Mouse (Mus musculus): ENCODE results near the gene Il1rapl1.

Il1rapl1 gene

DNA sequence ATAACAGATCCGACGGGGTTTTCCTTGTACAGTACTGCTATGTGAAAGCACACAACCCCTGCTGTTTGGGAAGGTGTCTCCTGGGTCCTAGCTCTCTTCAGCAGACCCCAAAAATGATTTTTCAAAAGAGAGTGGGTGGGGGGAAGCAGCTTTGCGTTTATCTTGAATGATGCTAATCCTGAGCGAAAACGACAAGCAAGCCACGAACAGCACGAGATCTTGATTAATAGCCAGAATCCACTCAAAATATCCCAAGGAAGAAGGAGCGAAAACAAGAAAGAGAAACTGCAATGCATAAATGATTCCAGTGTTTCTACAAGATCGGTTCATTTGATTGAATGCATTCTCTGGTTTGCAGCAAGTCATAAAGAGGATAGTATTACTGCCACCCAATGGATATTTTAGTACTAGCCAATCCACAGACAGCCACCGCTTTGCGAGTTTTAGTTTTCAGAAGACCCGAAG, at the start of gene Il1rapl1:
TSS of gene Il1rapl1 (minus strand) at position 37 of the 465 bp plus-strand sequence.
- peak; percentile 46 to 57 for DNase-seq

DNA sequence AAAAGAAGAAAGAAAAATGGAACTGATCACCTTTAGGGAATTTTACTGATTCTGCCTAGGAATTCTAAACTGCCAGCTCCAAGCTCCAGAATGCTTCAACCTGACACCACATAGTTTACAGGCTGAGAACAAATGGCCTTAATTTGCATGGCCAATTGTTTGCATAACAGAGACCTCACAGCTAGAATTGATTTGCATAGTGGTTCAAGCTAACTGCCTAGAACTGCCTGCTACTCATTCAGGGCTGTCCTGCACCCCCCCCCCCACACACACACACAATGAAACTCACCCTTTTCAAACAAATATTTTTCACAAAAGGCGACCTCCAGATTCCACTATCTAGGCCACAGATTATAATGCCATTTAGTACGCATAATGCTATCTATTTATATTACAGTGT, 42.6 kb upstream of the Il1rapl1 start:
- no peak for DNase-seq

DNA sequence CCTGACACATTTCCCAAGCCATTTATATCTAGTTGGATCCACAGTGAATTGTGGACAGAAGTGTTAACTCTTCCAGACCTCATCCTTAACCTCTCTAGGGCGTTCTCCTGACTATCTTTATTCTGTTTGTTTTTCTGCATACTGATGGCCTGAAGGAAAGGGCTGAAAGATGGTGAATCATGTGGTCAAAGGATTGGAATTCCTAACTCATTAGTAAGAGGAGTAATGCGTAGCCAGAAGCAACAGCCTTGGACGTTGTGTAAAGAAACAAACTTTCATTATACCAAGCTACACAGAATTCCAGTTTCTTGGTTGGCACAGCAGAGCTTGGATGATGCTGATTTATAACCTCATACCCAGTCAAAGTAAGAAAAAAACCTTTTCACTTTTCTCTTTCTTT, 10.2 kb upstream of the Il1rapl1 start:
- no peak for DNase-seq

DNA sequence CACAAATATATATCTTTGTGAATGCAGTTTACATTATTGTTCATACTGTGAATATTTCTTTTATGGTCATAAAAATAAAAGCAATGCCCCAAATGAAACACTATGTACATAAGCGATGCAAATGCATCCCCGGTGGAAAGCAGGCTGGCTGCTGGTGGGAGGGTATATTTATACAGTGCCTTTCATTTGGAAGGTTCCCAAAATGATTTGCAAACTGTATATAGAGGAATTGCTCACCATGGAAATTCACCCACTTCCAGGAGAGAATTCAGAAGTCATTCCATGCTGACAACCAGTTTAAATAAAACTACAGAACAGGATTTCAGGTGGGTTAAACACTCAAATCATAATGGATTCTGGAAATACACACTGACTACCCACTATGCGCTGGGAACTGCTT, 4.6 kb upstream of the Il1rapl1 start:
- no peak for DNase-seq

DNA sequence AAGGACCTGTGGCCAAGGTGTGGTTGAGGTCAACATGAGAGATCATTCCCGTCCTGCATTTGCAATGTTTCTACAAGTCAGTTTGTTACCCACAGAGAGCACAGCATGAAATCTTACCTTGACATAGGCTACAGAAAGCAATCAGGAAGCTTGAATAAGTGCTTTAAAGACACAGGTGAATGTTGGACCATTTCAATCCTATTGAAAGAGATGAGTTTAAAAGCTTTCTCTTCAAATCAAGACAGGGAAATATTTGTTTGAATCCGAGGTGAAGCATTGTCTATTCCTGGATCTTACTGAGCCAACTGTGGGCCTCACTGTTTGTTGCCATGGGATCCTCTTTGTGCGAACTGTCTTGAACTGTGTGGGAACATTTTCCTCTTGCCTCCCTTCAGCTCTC, 2.4 kb upstream of the Il1rapl1 start:
- no peak for DNase-seq

DNA sequence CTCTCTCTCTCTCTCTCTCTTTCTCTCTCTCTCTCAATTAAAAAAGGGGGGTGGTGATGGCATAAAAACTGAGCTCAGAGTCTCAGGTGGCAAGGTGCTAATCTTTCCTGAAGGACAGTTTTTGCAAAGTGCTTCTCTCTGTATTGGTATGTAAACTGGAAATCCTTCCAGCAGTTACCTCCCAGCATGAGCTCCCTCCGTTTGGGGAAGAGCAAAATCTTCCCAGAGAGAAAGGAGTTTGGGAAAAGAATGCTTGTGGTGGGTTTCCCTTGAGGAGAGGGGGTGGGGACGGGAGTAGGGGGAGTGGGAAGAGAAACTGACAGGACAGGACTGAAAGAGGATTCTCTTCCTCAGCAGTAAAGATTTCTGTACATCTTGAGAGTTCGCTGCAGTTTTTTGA, 881 bp upstream of the Il1rapl1 start:
- DNase-seq: no peak

DNA sequence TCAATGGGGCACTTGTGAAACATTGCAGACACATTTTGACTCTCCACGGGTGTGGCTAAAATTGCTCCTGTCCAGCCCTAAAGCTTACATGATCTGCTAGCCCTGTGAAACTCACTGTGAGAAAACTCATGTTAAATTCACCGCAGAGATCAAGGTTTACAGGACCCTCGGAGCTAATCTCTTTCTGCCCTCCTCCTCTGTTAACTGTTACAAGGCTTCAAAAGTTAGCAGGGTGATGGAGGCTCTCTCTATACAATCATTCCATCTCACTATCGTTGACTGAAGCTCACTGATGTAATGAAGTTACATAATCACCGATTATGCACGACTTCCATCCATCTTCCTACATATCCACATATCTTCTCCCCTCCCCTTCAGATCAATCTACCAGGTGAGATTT, 1.9 kb downstream of the Il1rapl1 start:
- peak; percentile 27 to 46 for DNase-seq

DNA sequence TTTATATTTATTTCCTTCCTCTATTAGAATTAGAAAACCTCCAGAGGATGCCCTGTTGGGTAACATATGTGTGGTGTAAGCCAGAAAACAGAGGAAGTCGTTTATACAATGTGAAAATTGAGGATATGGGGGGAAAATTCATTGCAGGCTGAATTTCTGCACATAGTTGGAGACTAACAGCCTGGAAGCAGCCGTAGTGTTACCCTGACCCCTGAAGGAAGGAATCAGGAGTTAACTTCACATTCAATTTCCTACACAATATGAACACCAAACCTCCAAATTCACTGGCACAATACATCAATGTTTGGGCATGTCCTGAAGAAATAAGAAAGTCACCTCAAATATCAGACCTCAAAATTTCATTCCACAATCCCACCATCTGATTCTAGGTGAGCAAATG, 3.2 kb downstream of the Il1rapl1 start:
- DNase-seq: peak in 1 of 2 experiments; percentile 21

DNA sequence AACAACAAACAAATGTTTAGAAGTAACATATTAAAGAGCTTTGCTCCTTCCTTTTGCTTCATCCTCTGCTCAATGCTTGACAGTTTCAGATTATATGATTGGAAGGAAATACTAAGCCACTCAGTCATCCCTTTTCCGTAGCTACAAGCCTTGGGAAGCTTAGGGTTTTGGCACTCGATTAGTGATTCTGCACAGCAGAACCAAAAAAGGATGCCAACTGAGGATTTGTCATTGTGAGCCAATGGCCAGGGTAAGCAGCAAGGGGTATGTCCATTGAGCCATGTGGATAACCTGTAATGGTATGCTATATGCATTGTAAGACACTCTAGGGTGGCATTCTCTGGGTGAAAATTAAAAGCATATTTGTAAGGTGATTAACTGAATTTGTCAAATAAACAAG, 5.7 kb downstream of the Il1rapl1 start:
- peak; percentile 33 to 61 for DNase-seq

DNA sequence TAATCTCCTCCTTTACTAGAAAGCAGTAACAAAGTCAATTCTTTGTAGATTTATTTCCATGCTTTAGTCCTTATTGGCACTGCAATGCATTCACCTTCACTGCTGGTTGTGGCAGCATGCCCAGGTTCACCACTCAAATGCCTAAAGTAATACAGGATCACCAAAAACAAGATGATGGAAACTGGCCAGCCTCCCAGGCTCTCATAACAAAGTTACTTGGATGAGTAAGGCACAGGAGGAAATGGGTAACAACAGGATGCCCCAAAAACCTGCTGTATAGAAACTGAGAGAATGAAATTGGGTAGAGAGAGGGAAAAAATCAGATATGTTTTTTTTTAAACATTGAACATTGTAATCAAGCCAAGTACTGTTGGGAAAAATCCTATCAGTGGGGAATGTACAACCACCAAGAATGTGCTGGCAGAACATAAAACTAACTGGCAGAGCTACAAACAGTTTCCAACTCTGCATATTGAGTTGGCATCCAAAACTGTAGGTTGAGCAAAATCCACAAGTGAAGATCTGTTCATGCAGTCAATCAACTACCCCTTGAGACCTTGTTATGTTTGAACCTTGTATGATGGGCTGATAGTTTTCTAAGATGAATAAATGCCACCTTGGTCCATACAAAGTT, 21.4 kb downstream of the Il1rapl1 start:
- DNase-seq: peak; percentile 75 to 79

DNA sequence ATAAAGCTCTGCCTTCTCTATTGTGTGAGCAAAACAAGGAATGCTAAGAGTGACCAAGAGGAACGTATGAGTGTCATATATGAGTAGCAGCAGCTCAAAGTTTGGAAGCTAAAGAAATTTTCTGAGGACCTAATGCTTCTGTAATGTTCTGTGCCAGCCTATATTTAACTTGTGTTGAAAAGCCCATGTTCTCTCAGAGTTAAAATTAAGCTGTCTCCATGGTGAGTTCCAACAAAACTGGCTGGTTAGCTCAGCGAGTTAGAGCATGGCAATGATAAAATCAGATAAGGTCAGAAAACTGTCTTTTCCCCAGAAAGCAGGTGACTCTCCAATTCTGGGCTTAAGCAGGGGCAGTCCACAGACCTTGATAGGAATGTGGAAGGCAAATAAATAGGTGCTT, 25.6 kb downstream of the Il1rapl1 start:
- DNase-seq: no peak

DNA sequence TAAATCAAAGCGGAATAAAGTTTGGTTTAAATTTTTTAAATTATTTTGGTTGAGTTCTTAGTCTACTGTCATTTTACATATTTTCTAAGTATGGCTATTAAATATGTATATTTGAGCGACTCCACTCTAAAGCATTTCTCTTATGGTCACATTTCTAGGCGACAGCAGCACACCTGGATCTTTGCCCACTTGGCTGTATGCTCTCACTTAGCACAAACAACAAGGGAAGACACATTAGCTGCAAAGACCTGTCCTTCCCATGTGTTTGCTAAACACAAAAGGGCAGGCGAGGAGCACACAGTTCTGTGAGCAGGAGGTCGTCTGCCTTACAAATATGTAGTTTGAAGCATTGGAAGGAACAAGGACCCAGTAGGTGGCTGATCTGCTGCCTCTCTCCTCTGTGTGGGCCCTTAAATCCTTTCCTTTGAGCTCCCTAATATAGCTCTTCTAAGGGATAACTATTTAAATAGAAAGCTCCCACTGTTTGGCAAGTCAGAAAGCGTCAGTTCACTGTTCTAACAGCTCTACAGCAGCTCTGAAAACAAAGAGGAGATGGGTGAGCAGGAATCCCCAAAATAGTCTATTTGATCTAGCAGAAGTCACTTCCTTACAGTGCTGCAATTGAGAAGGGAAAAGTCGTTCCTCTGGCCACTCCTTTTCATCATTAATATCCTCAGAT, 42.6 kb downstream of the Il1rapl1 start:
- peak; percentile 58 to 60 for DNase-seq

DNA sequence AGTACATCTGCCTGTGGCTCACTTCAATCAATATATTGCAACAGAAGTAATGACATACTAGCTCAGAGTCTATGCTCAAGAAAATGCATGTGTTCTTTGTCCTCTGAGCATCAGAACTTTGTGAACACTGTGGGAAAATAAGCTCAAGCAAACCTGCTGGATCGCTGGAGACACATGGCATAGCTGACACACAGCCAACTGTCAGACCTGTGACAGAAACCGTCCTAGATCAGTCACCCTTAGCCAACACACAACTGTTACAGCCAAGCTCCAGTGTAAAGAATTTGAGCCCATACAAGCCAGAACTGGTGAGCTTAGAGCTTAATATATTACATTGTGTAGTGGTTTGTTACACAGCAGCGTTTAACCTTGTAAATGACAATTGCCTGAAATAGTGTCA, 45.1 kb downstream of the Il1rapl1 start:
- peak; percentile 52 to 63 for DNase-seq

DNA sequence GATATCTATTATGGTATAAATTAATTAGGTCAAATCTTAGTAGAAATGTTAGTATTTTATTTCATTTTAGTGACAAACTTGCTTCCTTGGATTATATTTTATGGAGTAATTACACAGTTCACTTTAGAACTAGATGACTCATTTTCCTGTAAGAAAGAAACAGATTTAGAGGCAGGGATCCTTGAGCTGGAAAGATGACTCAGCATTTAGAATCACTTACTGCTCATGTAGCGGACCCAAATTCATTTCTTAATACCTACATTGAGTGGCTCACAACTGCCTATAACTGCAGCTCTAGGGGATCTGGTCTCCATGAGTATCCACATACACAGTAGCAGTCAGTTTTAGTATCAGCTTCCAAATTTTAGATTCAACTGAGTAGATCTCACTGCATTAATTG, 71.9 kb downstream of the Il1rapl1 start:
- no peak for DNase-seq

DNA sequence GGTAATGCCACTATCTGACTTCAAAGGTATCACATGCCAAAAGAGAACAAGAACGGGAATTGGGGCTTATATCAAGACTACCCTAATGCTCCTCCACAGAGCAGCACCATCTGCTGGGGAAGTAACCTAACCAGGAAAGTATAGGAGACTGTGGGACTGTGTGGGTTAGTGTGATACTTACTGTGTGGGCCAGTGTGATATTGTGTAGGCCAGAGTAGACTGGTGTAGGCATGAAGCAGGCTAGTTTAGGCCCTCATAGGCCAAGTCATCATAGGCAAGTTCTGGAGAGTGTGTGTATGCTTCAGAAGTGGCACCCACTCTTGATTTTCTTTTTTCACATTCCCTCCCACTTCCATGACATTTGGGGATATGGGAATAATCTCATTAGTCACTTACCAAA, 76.5 kb downstream of the Il1rapl1 start:
- DNase-seq: no peak

DNA sequence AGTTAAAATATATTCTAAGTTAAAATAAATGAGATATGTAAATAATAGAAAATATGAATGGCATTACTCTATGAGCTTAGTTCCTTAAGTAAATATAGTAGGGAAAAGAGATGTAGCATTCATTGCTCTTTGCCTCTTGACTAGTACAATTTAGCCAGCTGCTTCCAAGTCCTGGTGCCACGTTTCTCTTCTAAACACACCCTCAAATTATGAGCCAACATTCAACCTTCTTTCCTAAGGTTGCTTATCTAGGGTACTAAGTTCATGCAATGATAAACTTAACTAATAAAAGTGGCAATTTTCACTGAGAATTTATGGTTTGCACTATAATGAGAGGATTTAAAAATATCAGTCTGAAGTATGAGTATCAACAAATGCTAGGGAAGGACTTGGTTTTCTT, 218.3 kb downstream of the Il1rapl1 start:
- DNase-seq: no peak

DNA sequence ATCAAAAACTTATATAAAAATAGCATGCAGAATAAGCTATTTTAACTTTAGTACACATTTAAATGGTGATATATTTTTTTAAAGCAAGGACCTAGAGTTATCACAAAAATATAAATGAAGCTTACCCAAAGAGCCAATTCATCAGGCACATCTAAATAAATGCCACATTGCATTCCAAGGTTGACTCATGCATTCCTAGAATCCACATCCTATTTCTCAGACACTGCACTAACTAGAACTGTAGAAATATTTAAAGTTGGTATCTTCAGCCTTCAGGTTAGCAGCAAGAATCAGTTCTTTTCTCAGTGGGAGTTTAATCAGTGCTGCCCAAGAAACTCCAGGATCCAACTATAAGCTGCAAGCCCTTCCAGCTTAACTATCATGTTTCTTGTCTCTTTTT, 223.5 kb downstream of the Il1rapl1 start:
- DNase-seq: no peak

DNA sequence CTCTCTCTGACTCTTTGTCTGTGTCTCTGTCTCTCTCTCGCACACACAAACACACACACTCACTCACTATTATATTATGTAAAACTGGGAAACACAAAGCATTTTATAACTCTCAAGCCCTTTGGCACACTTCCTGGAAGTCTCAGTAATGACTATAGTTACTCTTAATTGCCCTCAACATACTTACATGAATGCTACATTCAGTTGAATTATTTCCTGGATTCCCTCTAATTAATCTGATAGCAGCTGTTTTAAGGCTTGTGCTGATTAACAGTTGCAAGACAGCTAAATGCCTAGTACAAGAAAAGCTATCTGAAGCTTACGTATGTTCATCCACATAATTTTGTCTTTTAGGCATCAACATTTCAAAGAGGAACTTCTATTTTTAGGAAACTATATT, 261.3 kb downstream of the Il1rapl1 start:
- DNase-seq: no peak

DNA sequence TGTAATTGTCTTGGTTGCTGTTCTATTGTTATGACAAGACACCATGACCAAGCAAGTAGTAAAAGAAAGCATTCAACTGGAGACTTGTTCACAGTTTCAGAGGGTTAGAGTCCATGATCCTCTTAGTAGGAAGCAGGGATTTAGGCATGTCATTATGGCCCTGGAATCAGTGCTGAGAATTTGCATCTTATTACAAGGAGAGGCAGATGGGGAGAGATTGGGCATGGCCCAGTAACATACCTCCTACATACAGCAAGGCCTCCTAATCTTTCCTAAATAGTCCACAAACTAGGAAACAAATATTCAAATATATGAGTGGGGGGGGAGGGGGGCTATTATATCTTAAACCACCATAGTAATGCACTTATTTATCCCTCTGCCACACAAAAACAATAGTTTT, 301.6 kb downstream of the Il1rapl1 start:
- no peak for DNase-seq

DNA sequence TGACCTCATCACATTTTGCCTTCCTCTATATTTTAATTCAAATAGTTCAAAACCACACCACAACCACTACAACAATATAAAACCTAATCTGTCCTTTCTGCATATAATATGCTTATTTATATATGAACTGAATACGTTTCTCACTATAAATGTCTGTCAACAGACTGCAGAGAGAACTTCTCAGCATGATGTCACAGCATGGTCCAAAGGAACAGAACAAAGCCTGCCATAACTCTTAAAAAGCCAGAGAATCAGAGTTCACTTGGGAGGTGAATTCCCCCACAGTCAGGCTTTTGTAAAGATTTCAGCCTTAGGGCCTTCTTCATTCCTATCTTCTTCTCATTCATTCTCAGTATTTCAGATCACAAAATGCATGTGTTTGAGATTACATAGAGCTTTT, 307.7 kb downstream of the Il1rapl1 start:
- DNase-seq: peak; percentile 34 to 40

DNA sequence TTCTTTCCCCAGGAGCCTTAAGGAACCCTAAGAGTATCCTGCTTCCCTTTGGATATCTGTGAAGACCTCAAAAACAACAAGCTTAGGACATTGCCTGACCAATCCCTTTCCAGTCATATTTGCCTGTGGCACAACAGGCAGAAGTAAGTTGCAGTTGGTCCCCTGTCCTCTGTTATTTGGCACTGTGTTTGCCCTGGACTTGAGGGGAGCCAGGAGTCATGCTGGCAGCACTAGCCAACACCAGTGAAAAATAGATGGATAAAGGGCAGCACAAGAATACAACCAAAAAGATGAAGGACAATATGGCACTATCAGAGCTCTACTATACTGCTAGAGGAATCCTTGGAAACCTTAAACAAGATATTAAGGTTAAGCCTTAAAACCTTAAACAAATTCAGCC, 322.4 kb downstream of the Il1rapl1 start:
- DNase-seq: peak; percentile 8 to 42

DNA sequence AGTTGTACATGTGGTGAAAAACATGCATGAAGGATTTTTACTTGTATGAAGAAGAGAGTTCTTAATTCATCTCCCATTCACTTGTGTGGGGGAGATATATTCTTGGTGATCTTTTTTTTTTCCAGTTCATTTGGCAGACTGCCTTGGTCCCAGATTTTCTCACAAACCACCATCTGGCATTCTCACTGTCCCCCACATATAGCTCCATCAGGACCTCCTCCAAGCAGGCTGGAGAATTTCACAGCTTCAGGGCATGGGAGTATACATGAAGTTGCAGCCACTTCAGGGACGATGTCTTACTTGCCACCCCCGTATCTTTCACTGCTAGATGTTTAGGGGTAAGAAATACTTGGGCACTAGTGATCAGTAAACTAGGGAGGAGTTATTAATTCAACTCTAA, 404.9 kb downstream of the Il1rapl1 start:
- peak; percentile 65 to 66 for DNase-seq

DNA sequence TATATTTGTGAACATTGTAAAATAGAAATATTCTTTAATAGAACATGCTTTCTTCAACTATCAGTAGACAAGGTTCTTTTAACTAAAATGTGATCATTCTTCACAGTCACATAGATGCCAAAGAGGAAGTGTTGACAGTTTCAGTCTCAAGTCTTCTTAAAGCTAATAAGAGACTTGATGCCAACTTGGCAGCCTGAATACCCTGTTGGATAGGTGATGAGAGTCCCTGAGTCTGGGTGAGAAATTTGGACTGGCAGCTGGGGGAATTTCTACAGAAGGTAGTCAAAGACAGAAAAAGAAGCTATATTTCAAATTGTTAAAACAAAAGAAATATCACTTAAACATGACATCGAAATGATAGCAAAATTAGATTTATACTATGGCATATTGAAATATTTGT, 451.6 kb downstream of the Il1rapl1 start:
- DNase-seq: no peak

DNA sequence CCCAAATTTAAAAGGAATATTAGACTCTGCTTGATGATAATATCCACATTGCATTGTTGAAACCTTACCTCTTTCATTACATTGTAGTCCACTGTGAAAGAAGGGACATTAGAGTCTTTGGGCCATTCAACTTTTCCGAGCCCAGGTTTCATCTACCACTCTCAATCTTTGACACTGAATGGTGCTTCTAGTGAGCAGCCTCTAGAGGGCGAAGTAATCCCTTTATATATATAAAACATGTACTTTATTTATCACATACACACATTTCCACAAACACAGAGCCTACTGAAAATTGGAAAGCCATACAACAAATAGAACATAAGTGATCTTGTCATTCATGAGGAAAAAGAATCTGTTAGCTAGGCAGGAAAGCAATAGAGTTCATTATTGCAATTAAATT, 459.8 kb downstream of the Il1rapl1 start:
- peak in 1 of 2 experiments; percentile 29 for DNase-seq

DNA sequence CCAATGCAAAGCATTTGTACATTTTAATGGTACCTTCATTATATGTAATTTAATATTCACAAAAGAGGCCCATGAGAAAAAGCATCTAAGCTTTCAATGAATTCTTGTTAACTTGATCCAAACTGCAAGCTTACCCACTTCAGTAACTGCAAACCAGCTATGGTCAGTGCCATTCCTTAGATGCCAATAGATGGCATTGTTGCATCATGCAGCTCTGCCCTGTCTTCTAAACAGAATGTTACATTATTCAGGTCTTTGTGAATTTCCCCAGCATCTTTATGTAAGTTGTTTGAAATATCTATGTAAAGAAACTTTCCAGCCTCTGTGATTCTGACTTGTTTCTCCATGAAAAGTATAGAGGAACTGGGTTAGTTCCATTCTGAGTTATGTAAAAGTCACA, 514.5 kb downstream of the Il1rapl1 start:
- DNase-seq: peak in 1 of 2 experiments; percentile 20

Measured in cerebellum, adult 18-20 months (tissue).